Mouse (Mus musculus) layer of hippocampus, postnatal 10 days (tissue): Measurements from ENCODE around the gene Fgf11. TPM values are rescaled to one million over a fixed set of nuclear protein-coding genes. Genes with fewer than 3 reads are reported as not detected.

Source experiments
- DNase-seq, 2 experiments: peaks; one replicate each; pipeline ENCODE4 v3.0.0; 2021; ENCODE audit warnings: low spot score in 2 of 2
- total RNA-seq, 2 experiments: library from RNA; stranded (reverse); gene quantifications; 2 replicates each; pipeline ENCODE4 v1.2.3; 2021

Gene Fgf11
- total RNA-seq, 2 experiments from 2014 or later: 26.8 to 26.9 TPM

DNA sequence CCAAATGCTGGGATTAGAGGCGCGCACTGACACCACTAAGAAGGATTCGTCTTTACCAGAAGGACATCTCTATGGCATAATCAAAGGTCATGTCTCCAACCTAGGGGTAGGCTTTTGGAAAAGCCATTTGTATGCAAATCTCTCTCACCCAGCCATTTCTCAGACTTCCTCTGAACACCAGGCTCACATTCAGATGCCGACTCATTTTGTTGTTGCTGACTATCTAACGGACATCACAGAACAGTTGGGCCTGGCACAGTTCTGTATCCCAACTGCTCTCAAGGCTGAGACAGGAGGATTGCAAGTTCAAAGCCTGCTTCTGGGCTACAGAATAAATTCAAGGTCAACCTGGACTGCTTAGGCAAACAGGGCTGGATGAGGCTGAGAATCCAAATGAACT, 14.4 kb downstream of the Fgf11 start:
- no peak for DNase-seq

- DNase-seq: no peak
Observed at GRCm38 (mm10) chr11:69784793-69785272, 16.8 kb downstream of the Fgf11 start.

GRCm38 (mm10) chr11:69781828-69782227, 19.8 kb downstream of the Fgf11 start:
- DNase-seq: no peak

DNA sequence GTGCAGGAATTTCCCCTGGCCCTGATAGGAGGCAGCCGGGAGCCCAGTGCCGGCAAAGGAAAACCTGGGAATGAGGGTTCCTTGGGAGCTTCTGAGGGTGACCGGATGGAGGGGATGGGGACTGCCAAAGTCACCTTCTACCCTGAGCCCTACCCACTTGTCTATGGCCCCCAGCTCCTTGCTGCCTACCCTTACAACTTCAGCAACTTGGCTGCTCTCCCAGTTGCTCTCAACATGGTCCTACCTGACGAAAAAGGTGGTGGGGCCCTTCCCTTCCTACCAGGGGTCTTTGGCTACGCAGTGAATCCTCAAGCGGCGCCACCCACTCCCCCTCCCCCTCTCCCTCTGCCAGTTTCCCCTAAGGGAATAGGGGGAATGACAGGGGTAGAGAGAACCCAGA, 22.7 kb downstream of the Fgf11 start:
- DNase-seq: no peak

DNA sequence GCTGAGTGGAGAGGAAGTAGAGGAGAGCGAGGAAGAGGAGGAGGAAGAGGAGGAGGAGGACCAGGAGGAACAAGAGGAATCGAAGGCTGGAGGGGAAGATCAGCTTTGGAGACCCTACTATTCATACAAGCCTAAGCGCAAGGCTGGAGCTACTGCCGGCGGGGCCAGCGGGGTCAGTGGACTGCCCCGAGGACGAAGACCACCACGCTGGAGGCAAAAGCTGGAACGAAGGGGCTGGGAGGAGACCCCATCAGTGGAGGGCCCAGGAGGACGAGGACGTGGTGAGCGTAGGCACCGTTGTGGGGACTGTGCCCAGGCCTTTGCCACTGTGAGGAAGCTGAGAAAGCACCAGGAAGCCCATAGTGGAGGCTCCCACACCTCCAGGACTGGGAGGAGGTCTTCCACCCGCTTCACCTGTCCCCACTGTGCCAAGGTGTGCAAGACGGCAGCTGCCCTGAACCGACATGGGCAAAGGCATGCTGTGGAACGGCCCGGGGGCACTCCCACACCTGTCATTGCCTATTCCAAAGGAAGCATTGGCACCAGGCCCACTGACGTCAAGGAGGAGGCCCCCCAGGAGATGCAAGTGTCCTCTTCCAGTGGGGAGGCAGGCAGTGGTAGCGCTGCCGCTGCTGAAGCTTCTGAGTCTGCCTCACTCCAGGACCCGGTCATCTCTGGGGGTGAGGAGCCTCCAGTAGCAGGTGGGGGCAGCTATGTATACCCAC, 23.2 kb downstream of the Fgf11 start:
- DNase-seq: no peak

- DNase-seq: no peak
Observed at GRCm38 (mm10) chr11:69777504-69778257, 24.0 kb downstream of the Fgf11 start.

GRCm38 (mm10) chr11:69776488-69776887, 25.2 kb downstream of the Fgf11 start:
- DNase-seq: no peak

DNA sequence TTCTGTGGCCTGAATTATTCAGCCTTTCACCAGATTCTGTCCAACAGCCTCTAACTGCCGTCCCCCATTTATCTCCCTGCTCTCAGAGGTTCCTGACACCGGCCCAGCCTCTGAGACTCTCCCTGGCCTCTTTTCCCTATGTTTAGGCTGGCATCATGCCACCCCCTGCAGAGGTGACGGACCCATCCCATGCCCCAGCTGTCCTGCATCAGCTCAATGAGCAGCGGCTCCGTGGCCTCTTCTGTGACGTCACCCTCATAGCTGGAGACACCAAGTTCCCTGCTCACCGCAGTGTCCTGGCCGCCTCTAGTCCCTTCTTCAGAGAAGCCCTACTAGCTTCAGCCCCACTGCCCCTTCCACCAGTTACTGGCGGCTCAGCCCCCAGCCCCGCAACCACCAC, 25.9 kb downstream of the Fgf11 start:
- DNase-seq: no peak

DNA sequence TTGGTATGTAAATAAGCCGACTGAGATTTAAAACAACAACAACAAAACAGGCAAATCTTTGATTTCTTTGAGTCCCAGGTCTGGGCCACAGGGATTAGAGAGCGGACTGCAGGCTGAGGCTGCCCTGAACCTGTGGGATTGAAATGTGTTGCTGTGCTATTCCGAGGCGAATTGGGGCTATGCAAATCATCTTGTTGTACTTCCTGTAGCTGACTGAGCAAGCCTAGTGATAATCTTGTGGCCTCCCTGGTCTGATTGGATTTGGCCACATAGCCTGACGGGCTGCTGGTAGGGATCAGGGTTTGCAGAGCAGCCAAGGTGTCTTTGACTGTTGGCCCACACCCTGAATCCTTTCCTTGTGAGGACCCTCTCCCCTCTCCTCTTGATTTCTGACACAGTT, 26.7 kb downstream of the Fgf11 start:
- DNase-seq: no peak

DNA sequence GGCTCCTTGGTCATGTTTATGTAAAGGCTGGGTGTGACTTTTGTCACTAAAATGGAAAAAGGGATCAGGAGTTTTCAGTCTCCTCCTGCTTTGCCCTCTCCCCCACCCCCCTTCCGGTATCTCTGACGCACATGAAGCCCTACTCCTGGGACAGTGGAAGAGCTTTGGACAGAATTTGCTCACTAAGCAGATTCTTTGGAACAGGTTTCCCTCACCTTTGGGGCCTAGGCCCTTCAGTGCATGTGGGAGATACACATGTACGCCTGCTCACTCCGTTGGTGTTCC, 34.1 kb downstream of the Fgf11 start:
- no peak for DNase-seq

- no peak for DNase-seq
Observed at GRCm38 (mm10) chr11:69766872-69767624, 34.6 kb downstream of the Fgf11 start.

DNA sequence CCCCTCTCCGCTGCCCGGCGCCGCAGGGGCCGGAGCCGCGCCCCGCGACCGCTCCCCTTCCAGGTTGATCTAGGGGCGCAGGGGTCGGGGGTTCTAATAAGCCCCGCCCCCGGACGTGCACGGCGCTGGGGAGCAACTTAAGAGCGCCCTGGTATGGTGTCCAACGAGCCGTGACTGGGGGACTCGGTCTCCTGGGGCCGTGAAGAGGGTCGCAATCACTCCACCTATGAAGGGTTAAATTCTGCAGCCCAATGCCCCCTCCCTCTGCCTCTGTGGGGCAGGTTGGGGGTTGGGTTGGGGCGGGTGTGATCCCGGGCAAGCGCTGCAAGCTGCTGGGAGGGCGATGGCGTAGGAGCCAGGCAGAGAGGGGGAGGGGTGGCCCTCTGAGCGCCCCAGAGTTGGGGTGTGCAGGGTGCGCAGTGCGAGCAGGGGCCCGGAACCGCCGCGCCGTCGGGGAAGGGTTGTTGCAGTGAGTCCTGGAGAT, 35.5 kb downstream of the Fgf11 start:
- DNase-seq: peak; percentile 71 to 83

- DNase-seq: peak; percentile 35 to 58
Observed at GRCm38 (mm10) chr11:69765221-69766125, 36.2 kb downstream of the Fgf11 start, which contains the start of gene Zbtb4. Zbtb4 (plus strand) TSS chr11:69765912.

GRCm38 (mm10) chr11:69763551-69763950, 38.1 kb downstream of the Fgf11 start:
- no peak for DNase-seq

- DNase-seq: no peak
Observed at GRCm38 (mm10) chr11:69761868-69762267, 39.8 kb downstream of the Fgf11 start, which contains the start of gene Slc35g3. Slc35g3 (minus strand) TSS chr11:69761968.

- no peak for DNase-seq
Observed at GRCm38 (mm10) chr11:69760901-69761200, 40.8 kb downstream of the Fgf11 start.

DNA sequence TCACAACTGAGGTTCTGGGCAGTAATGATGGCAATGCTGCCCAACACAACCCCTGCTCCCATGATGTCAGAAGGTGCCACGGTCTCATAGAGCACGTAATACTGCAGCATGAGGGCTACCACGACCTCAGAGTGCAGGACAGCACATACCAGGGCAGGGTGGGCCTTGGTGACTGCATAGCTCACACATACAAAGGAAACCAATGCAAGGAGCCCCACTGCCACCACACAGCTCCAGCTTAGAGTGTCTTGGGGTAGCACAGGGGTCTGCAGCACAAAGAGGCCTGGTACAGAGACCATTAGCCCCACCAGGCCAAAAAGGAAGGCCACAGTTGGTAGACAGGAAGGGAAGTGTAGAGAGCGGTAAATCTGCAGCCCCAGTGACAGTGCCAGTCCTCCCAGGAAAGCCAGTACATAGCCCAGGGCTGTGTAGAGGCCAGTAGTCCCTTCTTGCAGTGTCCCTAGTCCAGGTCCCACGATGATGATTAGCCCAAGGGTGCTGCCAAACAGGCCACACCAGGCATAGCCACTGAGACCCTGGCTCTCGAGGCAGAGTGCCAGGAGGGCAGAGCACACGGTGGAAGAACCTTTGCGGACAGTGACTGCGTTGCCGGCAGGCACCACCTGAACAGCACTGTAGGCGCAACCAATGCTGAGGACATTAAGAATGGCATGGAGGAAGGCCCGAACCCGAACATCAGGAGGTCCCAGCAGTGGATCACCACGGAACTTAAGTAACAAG, 41.3 kb downstream of the Fgf11 start:
- no peak for DNase-seq

DNA sequence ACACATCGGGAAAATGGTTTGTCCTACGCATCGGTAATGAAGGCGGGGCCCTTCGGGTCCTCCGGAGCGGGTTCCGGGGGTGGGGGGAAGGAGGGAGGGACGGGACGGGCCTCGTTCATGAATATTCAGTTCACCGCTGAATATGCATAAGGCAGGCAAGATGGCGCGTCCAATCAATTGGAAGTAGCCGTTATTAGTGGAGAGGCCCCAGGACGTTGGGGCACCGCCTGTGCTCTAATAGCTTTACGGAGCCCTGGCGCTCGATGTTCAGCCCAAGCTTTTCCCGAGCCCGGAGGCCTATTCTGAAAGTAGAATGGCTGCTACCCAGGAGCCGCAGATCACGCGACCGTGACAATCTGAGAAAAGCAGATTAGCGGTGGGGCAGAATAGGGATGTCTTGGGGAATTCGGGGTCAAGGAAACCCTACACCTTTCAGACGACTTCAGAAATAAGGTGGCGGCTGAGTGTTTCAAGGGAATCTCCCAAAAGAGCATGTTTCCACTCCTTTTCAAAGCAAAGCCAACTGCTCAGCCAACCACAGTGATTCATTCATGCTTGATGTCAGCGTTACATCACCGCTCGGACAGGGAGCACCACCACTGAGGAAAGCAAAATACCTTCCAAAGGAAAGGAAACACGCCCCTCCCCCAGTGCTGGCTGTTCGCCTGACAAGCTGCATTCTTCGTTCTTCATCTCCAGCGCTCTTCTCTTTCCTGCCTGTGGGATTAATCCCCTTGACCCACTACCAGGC, 42.5 kb downstream of the Fgf11 start:
- peak; percentile 82 to 83 for DNase-seq

GRCm38 (mm10) chr11:69758478-69758970, 43.1 kb downstream of the Fgf11 start, which contains the start of gene Polr2a:
Polr2a (minus strand) TSS chr11:69758637.
- peak; percentile 98 to 99 for DNase-seq
